Mouse (Mus musculus) embryonic facial prominence, embryonic 11.5 days (tissue): ENCODE data around the gene Rrp7a. TPM values are rescaled to one million over a fixed set of nuclear protein-coding genes. Genes with fewer than 3 reads are reported as not detected.
A peak's percentile ranks its signal among the peaks of the same experiment; 100 is the strongest.
"Not testable (repeated sequence)": the region's sequence is repeated elsewhere in the genome, so short reads cannot be mapped to it uniquely, and the experiment has no call there.

Experiments
- ATAC-seq: fragments of 200-750 bp; cut with Nextera tagmentation; replicated peaks from 2 replicates; pipeline ENCODE4 v1.8.0; 2017; ENCODE audit warnings: low read depth; ENCODE audit not compliant: insufficient number of reproducible peaks, low FRiP score, low TSS enrichment
- DNase-seq: peaks from one replicate; pipeline ENCODE4 v3.0.0-alpha.2; 2015; ENCODE audit warnings: low spot score
- H3K27ac ChIP-seq: fragments of 300-500 bp; sonication (generic); replicated peaks from 2 replicates; pipeline ENCODE4 v1.5.1; 2014; ENCODE audit warnings: mild to moderate bottlenecking, low read depth, low read length, control low read depth
- H3K27me3 ChIP-seq: fragments of 300-500 bp; sonication (generic); 2 replicates; pipeline ENCODE4 v1.6.1; 2014; ENCODE audit warnings: mild to moderate bottlenecking, low read length, moderate library complexity, mixed read lengths; ENCODE audit not compliant: control insufficient read depth, insufficient read depth
- H3K36me3 ChIP-seq: fragments of 300-500 bp; sonication (generic); replicated peaks from 2 replicates; pipeline ENCODE4 v1.6.1; 2014; ENCODE audit warnings: low read depth, mild to moderate bottlenecking, low read length, moderate library complexity, mixed read lengths; ENCODE audit not compliant: control insufficient read depth, insufficient read depth
- H3K4me1 ChIP-seq: fragments of 300-500 bp; sonication (generic); 2 replicates; pipeline ENCODE4 v1.6.1; 2014; ENCODE audit warnings: low read length, mixed read lengths; ENCODE audit not compliant: control insufficient read depth, insufficient read depth
- H3K4me2 ChIP-seq: fragments of 300-500 bp; sonication (generic); 2 replicates; pipeline ENCODE4 v1.6.1; 2014; ENCODE audit warnings: low read depth, mild to moderate bottlenecking, control low read depth, low read length, moderate library complexity
- H3K4me3 ChIP-seq: fragments of 300-500 bp; sonication (generic); 2 replicates; pipeline ENCODE4 v1.5.1; 2014; ENCODE audit warnings: low read depth, low read length, control low read depth
- H3K9ac ChIP-seq: fragments of 300-500 bp; sonication (generic); replicated peaks from 2 replicates; pipeline ENCODE4 v1.6.1; 2014; ENCODE audit warnings: mild to moderate bottlenecking, control low read depth, low read length
- H3K9me3 ChIP-seq: fragments of 300-500 bp; sonication (generic); replicated peaks from 2 replicates; pipeline ENCODE4 v1.6.1; 2016; ENCODE audit warnings: mild to moderate bottlenecking, low read length, inconsistent platforms, mixed read lengths; ENCODE audit not compliant: control insufficient read depth
- WGBS: fragments of 180-500 bp; shearing (Covaris S2); extraction: QIAGEN DNeasy Blood & Tissue Kit; methylation state at CpG from one replicate; pipeline ENCODE4 v1.1.7; 2014; 5-methylcytosine and 5-hydroxymethylcytosine counted together
- polyA plus RNA-seq: library from polyadenylated mRNA; unstranded; fragments of >200 nt; fragmentation: Nextera tagmentation; extraction: Ambion mirVana; gene quantifications from 2 replicates; pipeline ENCODE4 v1.2.1, GENCODE M21; 2014

The Rrp7a gene
- polyA plus RNA-seq, 1 experiment from 2014 or later: 57.9 TPM

DNA sequence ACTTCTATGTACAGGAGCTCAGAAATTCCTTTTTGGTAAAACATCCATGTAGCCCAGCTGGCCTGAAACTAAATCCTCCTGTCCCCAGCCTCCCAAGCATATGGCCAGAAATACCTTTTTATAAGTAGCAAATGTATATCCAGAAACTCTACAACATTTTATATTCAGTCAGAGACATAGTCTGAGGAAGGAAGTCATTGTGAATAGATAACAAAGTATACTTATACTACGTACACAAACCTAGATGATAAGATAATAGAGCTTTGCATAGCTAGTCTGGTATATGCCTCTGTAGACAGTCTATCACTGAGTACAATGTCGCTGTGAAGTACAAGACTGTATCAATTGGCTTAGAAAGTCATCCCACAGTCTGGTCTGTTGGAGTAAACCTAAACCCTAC lies 13.1 kb upstream of the Rrp7a start:
- Histone ChIP-seq H3K4me3 (no peak overlapping the region), H3K27ac (no peak overlapping the region), H3K4me2 (no peak overlapping the region), H3K9me3 (no peaks in the 10 kb centered on the region), H3K27me3 (no peaks in the 10 kb centered on the region), H3K36me3 (peaks cover 19% of the 10 kb centered on the region), H3K4me1 (no peaks in the 10 kb centered on the region), H3K9ac (no peak overlapping the region)
- DNase-seq (no peak), ATAC-seq (no peak)
- WGBS: 93% methylated on average over 2 of the region's 2 CpGs

DNA sequence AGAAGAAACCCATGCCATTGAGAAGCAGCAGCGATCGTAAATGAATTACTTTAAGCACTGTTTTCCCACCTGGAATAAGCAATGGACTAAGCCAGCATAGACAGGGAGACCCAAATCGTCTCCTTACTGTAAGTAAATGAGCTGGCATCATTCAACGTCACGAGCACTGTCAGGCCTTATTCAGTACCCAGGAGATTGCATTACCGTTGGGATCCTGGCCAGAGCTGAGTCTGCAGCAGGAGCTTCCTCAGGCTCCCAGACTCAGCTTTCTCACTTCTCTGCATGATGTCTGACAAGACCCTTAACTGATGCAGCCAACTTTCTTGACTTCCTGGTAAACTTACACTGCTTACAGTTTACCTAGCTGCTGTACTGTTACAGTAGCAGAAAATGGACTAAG lies 12.1 kb upstream of the Rrp7a start:
- peaks cover 19% of the 10 kb centered on the region for H3K36me3 ChIP-seq
- 94% methylated on average over 6 of the region's 6 CpGs for WGBS
- H3K27ac ChIP-seq: no peak overlapping the region
- no peak overlapping the region for H3K4me2 ChIP-seq
- DNase-seq (no peak), ATAC-seq (no peak)
- no peaks in the 10 kb centered on the region for H3K4me1 ChIP-seq
- H3K9me3 ChIP-seq: no peaks in the 10 kb centered on the region
- no peaks in the 10 kb centered on the region for H3K27me3 ChIP-seq
- no peak overlapping the region for H3K9ac ChIP-seq
- no peak overlapping the region for H3K4me3 ChIP-seq

DNA sequence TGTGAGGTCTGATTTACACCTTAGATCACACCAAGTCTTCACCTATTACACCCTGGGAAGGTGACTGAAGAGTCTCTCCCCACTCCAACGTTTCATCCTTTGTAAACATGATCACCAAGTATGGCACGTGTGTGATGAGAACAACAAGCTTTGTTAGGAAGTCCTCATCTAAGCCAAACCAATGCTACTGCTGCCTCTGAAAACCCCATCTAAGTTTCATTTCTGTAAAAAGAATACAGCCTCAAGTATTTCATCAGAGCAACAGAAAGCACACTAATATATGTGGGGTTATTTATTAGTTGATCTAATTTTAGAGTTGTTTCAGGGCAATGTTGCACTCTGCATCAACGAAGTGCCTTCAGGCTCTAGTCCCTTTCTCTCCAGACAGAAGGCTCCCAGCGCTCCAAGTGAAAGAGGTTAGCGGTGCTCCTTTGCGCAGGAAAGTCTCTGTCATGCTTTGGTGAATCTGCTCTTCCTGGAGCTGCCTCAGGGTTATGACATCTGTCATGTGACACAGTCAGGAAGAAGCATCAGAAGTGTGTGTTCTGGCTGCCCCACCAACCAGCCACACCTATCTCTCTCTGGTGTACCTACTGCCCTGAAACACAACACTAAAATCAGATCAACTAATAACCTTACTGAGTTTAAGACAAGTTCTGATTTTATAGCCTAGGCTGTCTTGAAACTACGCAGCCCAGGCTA lies 7.1 kb upstream of the Rrp7a start:
- H3K9ac ChIP-seq: no peak overlapping the region
- no peak overlapping the region for H3K27ac ChIP-seq
- ATAC-seq (no peak), DNase-seq (no peak)
- H3K9me3 ChIP-seq: no peaks in the 10 kb centered on the region
- H3K4me3 ChIP-seq: no peak overlapping the region
- H3K4me2 ChIP-seq: no peak overlapping the region
- WGBS: 96% methylated on average over 7 of the region's 7 CpGs
- H3K27me3 ChIP-seq: no peaks in the 10 kb centered on the region
- H3K36me3 ChIP-seq: peaks cover 37% of the 10 kb centered on the region
- no peaks in the 10 kb centered on the region for H3K4me1 ChIP-seq

DNA sequence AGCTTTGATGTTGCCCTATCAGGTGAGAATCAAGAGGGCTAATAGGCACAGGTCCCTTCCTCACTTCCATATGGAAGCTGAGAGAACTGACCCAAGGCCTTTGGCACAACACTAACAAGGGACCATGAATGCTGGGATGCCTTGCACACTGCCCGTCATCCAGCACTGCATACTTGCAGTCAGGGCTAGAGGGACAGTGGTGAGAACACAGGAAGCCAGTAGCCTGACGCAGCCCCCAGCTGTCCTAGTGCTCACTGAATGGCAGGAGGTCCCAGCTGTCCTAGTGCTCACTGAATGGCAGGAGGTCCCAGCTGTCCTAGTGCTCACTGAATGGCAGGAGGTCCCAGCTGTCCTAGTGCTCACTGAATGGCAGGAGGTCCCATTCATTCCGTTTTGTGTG lies 4.4 kb upstream of the Rrp7a start:
- not testable (repeated sequence) for H3K4me3 ChIP-seq, H3K27me3 ChIP-seq, H3K27ac ChIP-seq, H3K4me2 ChIP-seq, H3K9ac ChIP-seq, H3K9me3 ChIP-seq, ATAC-seq, H3K4me1 ChIP-seq, DNase-seq
- WGBS: 82% methylated on average over 3 of the region's 3 CpGs
- peaks cover 28% of the 10 kb centered on the region for H3K36me3 ChIP-seq

DNA sequence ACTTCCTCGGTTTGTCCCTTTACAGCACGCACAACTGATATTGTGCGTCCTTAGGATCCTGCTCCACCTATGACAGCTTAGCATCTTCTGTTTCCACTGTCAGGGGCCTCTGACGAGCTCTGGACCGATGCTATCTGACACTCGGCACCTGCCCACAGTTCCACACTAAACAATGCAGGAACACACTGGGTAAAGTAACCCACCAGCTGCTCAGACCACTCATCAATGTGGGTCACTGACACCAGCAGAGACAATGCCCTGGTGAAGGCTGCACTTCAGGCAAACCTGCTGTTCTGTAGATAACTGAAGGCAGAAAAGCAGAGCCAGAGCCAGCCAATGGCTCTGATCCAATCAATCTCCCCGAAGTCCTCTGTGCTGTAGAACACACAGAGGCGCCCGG lies 4.0 kb upstream of the Rrp7a start:
- Histone ChIP-seq H3K4me2 (no peak overlapping the region), H3K4me3 (no peak overlapping the region), H3K9ac (no peak overlapping the region), H3K36me3 (peaks cover 24% of the 10 kb centered on the region), H3K27me3 (no peaks in the 10 kb centered on the region), H3K4me1 (no peaks in the 10 kb centered on the region), H3K27ac (no peak overlapping the region), H3K9me3 (no peaks in the 10 kb centered on the region)
- 92% methylated on average over 9 of the region's 9 CpGs for WGBS
- no peak for ATAC-seq
- no peak for DNase-seq

DNA sequence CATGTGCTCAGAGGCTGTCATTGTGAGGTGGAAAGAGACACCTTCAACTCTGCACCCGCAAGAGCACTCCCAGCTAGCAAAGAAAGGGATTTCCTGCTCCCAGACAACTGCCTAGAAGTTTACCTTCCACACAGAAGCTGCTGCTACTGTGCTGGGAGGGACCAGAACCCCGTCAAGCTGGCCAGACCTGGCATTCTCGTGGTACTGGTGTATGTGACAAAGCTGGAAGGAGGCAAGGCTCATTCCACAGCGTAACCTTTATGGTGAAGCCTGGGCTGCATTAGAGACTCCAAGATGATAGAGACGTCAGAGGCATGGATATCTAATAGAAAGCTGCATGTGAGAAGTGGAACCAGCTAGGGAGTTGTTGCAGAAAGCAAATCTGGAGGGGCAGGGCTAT lies 2.0 kb upstream of the Rrp7a start:
- H3K4me1 ChIP-seq: no peaks in the 10 kb centered on the region
- ATAC-seq (no peak), DNase-seq (no peak)
- H3K36me3 ChIP-seq: peaks cover 20% of the 10 kb centered on the region
- no peak overlapping the region for H3K27ac ChIP-seq
- WGBS: 68% methylated on average over 5 of the region's 5 CpGs
- no peak overlapping the region for H3K9ac ChIP-seq
- no peaks in the 10 kb centered on the region for H3K9me3 ChIP-seq
- no peak overlapping the region for H3K4me2 ChIP-seq
- H3K4me3 ChIP-seq: no peak overlapping the region
- H3K27me3 ChIP-seq: no peaks in the 10 kb centered on the region

DNA sequence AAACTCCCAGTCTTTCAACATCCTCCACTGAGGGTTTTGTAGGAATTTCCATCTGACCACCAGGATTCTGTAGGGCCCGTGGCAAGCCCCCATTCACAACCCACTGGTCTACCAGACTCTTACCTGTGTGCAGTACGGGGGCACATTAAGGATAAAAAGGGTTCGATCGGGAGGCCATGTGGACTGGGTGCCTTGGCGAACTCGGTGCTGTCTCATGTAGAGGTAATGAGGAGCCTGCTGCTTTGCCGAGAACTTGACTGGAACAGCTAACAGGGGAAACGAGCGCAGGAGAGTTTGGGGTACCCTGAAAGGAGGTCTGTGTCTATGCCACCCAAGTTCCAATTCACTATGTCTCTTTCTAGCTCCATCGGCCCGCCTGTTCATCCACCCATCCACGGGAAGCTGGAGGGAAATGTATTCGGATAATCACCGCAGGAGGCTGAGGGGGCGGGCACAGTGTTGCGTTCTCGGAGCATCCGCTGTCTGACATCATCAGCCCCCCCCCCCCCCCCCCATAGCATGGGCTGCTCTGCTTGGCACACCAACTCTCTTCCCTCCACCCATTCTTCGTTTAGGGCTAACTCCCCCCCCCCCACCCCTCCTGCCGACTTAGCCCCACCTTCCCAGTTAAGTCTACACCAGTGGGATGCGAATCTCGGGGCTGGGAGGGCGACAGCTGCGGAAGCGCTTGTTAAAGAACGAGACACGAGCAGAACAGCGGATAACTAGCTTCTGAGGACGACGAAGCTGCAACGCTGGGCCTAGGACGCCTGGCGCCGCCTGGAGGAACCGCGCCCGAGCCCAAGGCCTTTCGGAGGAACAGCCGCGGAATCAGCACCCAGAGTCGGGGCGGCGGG lies 664 bp downstream of the Rrp7a start:
- H3K27me3 ChIP-seq: no peaks in the 10 kb centered on the region
- no peaks in the 10 kb centered on the region for H3K9me3 ChIP-seq
- peak overlapping the region; percentile 70 for H3K4me2 ChIP-seq
- peak; percentile 45 for ATAC-seq
- peak; percentile 64 for DNase-seq
- H3K27ac ChIP-seq: peak overlapping the region; percentile 41; the same call in 1 of the 2 replicates
- no peaks in the 10 kb centered on the region for H3K4me1 ChIP-seq
- peak overlapping the region; percentile 87 for H3K4me3 ChIP-seq
- 3% methylated on average over 43 of the region's 43 CpGs for WGBS
- H3K9ac ChIP-seq: peak overlapping the region; percentile 71
- H3K36me3 ChIP-seq: peaks cover 9% of the 10 kb centered on the region

DNA sequence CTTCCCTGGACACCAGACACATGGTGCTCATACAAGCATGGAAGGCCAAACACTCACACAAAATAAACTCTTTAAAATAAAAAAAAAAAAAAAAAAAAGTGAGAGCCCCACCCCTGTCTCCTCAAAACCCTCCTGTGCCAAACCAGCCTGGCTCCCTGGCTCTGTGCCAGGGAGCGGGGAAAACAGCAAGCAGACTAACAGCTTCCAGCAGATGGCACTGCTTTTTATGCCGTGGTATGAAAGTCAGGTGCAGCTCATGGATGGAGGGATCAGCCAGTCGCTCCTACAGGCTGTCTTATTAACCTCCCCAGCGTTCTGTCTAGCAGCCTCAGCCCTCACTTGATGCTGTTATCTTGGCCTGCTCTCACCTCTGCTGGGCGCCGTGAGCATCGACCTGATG lies 4.2 kb downstream of the Rrp7a start:
- Histone ChIP-seq H3K27ac (no peak overlapping the region), H3K4me1 (no peaks in the 10 kb centered on the region), H3K9ac (no peak overlapping the region), H3K9me3 (no peaks in the 10 kb centered on the region), H3K27me3 (no peaks in the 10 kb centered on the region), H3K4me2 (no peak overlapping the region), H3K4me3 (no peak overlapping the region), H3K36me3 (peaks cover 3% of the 10 kb centered on the region)
- DNase-seq (no peak), ATAC-seq (no peak)
- WGBS: 74% methylated on average over 7 of the region's 7 CpGs
